In the genomic region with DNA sequence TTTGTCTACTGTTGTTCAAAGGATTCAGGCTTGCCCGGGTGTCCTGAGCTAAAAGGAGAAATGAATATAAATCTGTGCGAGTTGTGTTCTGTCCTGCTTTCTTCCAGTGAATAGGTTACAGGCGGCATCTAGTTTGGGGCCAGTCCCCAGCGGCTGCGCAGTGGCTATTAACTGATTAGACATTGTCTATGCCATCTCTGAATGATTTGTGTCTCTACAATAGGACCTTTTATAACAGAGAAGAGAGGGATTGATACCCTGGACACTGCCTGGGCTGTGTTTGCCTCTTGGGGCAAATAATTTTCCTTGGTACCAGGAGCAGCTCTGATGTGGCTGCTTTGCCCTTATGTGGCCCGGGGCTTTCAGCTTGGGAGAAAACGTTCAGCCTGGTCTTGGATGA, we compare ENCODE assay signal across 10 mouse cellular contexts.
DNase-seq lines count a peak whose midpoint lies in the region; ATAC-seq and TF ChIP-seq lines count a peak whose summit lies in the region.
"Had no signal": no experiment of that assay in that cellular context is flagged by ENCODE, and none has a peak within 500 bp of the region (broad histone marks: within the 10 kb centered on the region; RNA-seq: fewer than 3 reads in every experiment).

No protein-coding gene starts in this region.

- H3K4me1 ChIP-seq in heart, embryonic 12.5 days (replicated peaks), result peaks cover 12% of the 10 kb centered on the region; the same call in 1 of the 2 replicates
- H3K4me1 ChIP-seq in midbrain, embryonic 15.5 days, result peaks cover 8% of the 10 kb centered on the region; the same call in 1 of the 2 replicates
- H3K4me1 ChIP-seq in midbrain, embryonic 10.5 days, result peaks cover 6% of the 10 kb centered on the region
- H3K4me1 ChIP-seq in hindbrain, embryonic 15.5 days (replicated peaks), result peaks cover 20% of the 10 kb centered on the region
- peaks cover 5% of the 10 kb centered on the region; the same call in 1 of the 2 replicates for H3K4me1 ChIP-seq in olfactory bulb, adult 2 months (ENCODE audit: control insufficient read depth, insufficient read depth, low read length)

- peak overlapping the region; percentile 39 for H3K27ac ChIP-seq in heart, embryonic 12.5 days (ENCODE audit: poor library complexity, severe bottlenecking)
- peak overlapping the region; percentile 64; the same call in 1 of the 2 replicates for H3K27ac ChIP-seq in midbrain, embryonic 15.5 days
- H3K27ac ChIP-seq in midbrain, embryonic 10.5 days (replicated peaks), result no peak overlapping the region
- H3K27ac ChIP-seq in hindbrain, embryonic 15.5 days (replicated peaks), result peak overlapping the region; percentile 74
- H3K27ac ChIP-seq in olfactory bulb, adult 2 months (ENCODE audit: insufficient read depth, low read depth, low read length), result peak overlapping the region; percentile 73

- no peaks in the 10 kb centered on the region for H3K36me3 ChIP-seq in heart, embryonic 12.5 days
- no peaks in the 10 kb centered on the region for H3K36me3 ChIP-seq in midbrain, embryonic 15.5 days (replicated peaks)
- no peaks in the 10 kb centered on the region for H3K36me3 ChIP-seq in midbrain, embryonic 10.5 days
- H3K36me3 ChIP-seq in hindbrain, embryonic 15.5 days, result no peaks in the 10 kb centered on the region

- no peaks in the 10 kb centered on the region for H3K27me3 ChIP-seq in heart, embryonic 12.5 days (replicated peaks)
- H3K27me3 ChIP-seq in midbrain, embryonic 15.5 days (replicated peaks), result no peaks in the 10 kb centered on the region
- no peaks in the 10 kb centered on the region for H3K27me3 ChIP-seq in midbrain, embryonic 10.5 days (ENCODE audit: low read depth, poor library complexity, severe bottlenecking)
- no peaks in the 10 kb centered on the region for H3K27me3 ChIP-seq in hindbrain, embryonic 15.5 days

- TF ChIP-seq POLR2A in olfactory bulb, adult 2 months (IDR thresholded peaks at IDR 0.05; ENCODE audit: insufficient read depth, low read depth, low read length), result no peak

- DNase-seq in heart, adult 9 months (ENCODE audit: low spot score in 2 of 2), result no peak
- DNase-seq in midbrain, embryonic 10.5 days (ENCODE audit: low spot score), result no peak
- DNase-seq in adrenal gland, postnatal 14 days, result no peak
- no peak for DNase-seq in natural killer cell, adult 2 months (ENCODE audit: low spot score in 2 of 2)
- DNase-seq: adrenal gland, postnatal 25 days had no signal

- 75% methylated on average over 7 of the region's 7 CpGs for WGBS in heart, embryonic 12.5 days
- 63% methylated on average over 7 of the region's 7 CpGs for WGBS in midbrain, embryonic 15.5 days
- WGBS in midbrain, embryonic 10.5 days, result 90% methylated on average over 7 of the region's 7 CpGs
- WGBS in hindbrain, embryonic 15.5 days, result 63% methylated on average over 7 of the region's 7 CpGs
- WGBS in olfactory bulb, adult 2 months, result 52% methylated on average over 7 of the region's 7 CpGs

- peak overlapping the region; percentile 30 for H3K4me3 ChIP-seq in heart, embryonic 12.5 days
- no peak overlapping the region for H3K4me3 ChIP-seq in midbrain, embryonic 15.5 days
- no peak overlapping the region for H3K4me3 ChIP-seq in midbrain, embryonic 10.5 days
- H3K4me3 ChIP-seq in hindbrain, embryonic 15.5 days, result no peak overlapping the region
- peak overlapping the region; percentile 13; the same call in 1 of the 2 replicates for H3K4me3 ChIP-seq in olfactory bulb, adult 2 months (ENCODE audit: insufficient read depth, low read depth, low read length)
- H3K4me3 ChIP-seq: myocyte had no signal

- H3K9me3 ChIP-seq in heart, embryonic 12.5 days (replicated peaks), result no peaks in the 10 kb centered on the region
- no peaks in the 10 kb centered on the region for H3K9me3 ChIP-seq in midbrain, embryonic 15.5 days
- H3K9me3 ChIP-seq in midbrain, embryonic 10.5 days (replicated peaks), result no peaks in the 10 kb centered on the region
- H3K9me3 ChIP-seq in hindbrain, embryonic 15.5 days, result no peaks in the 10 kb centered on the region

- H3K9ac ChIP-seq in heart, embryonic 12.5 days, result no peak overlapping the region
- H3K9ac ChIP-seq in midbrain, embryonic 15.5 days, result no peak overlapping the region
- H3K9ac ChIP-seq in hindbrain, embryonic 15.5 days, result no peak overlapping the region

- no peak for TF ChIP-seq CTCF in olfactory bulb, adult 2 months (IDR thresholded peaks at IDR 0.05; ENCODE audit: insufficient read depth, low read depth, low read length)

- ATAC-seq in heart, embryonic 12.5 days (ENCODE audit: insufficient number of reproducible peaks, low FRiP score), result no peak
- no peak for ATAC-seq in midbrain, embryonic 15.5 days (replicated peaks)
- no peak for ATAC-seq in hindbrain, embryonic 15.5 days (ENCODE audit: low FRiP score, low read depth)

- H3K4me2 ChIP-seq in heart, embryonic 12.5 days, result peak overlapping the region; percentile 51
- H3K4me2 ChIP-seq in midbrain, embryonic 15.5 days, result no peak overlapping the region
- H3K4me2 ChIP-seq in hindbrain, embryonic 15.5 days, result peak overlapping the region; percentile 1; the same call in 1 of the 2 replicates

Comparison
In these comparisons a context has a peak if more than half of its experiments do, and no peak if none do; other contexts are left out.
1. H3K4me3 ChIP-seq: peak in heart, embryonic 12.5 days (single experiment) and olfactory bulb, adult 2 months (single experiment); none in midbrain, embryonic 15.5 days (single experiment), midbrain, embryonic 10.5 days (single experiment) and hindbrain, embryonic 15.5 days (single experiment).